ENCODE assay signal across 18 mouse cellular contexts in genomic region chr12:77527499-77527898, GRCm38 (mm10).
DNase-seq lines count a peak whose midpoint lies in the region; ATAC-seq and TF ChIP-seq lines count a peak whose summit lies in the region.
"Had no signal": no experiment of that assay in that cellular context is flagged by ENCODE, and none has a peak within 500 bp of the region (broad histone marks: within the 10 kb centered on the region; RNA-seq: fewer than 3 reads in every experiment).

No protein-coding gene starts in this region.

- H3K9me3 ChIP-seq in midbrain, postnatal 0 days (ENCODE audit: low read length): no peaks in the 10 kb centered on the region
- H3K9me3 ChIP-seq in midbrain, embryonic 11.5 days (ENCODE audit: control insufficient read depth, low read length): no peaks in the 10 kb centered on the region
- H3K9me3 ChIP-seq: embryonic facial prominence, embryonic 10.5 days; forebrain, embryonic 12.5 days; heart, embryonic 15.5 days; limb, embryonic 13.5 days; midbrain, embryonic 13.5 days had no signal

- no peak for TF ChIP-seq CTCF in midbrain, postnatal 0 days (IDR thresholded peaks at IDR 0.05)

- no peak overlapping the region for H3K4me3 ChIP-seq in midbrain, postnatal 0 days (ENCODE audit: low read depth, low read length)
- no peak overlapping the region for H3K4me3 ChIP-seq in midbrain, embryonic 11.5 days (ENCODE audit: low read depth, low read length)
- H3K4me3 ChIP-seq: embryonic facial prominence, embryonic 10.5 days; forebrain, embryonic 12.5 days; heart, embryonic 15.5 days; limb, embryonic 13.5 days; midbrain, embryonic 13.5 days had no signal

- H3K4me2 ChIP-seq in midbrain, postnatal 0 days (ENCODE audit: low read depth, low read length, poor library complexity, severe bottlenecking): no peak overlapping the region
- H3K4me2 ChIP-seq in midbrain, embryonic 11.5 days: no peak overlapping the region
- H3K4me2 ChIP-seq: forebrain, embryonic 12.5 days; heart, embryonic 15.5 days; limb, embryonic 13.5 days; midbrain, embryonic 13.5 days had no signal

- no peak overlapping the region for H3K9ac ChIP-seq in midbrain, postnatal 0 days (replicated peaks; ENCODE audit: low read length, poor library complexity, severe bottlenecking)
- H3K9ac ChIP-seq in midbrain, embryonic 11.5 days (ENCODE audit: low read length): no peak overlapping the region
- H3K9ac ChIP-seq: forebrain, embryonic 12.5 days; heart, embryonic 15.5 days; limb, embryonic 13.5 days; liver, embryonic 14.5 days; midbrain, embryonic 13.5 days had no signal

- H3K27ac ChIP-seq in midbrain, postnatal 0 days (ENCODE audit: low read depth, low read length): no peak overlapping the region
- H3K27ac ChIP-seq in midbrain, embryonic 11.5 days (ENCODE audit: low read depth, low read length): no peak overlapping the region
- H3K27ac ChIP-seq: embryonic facial prominence, embryonic 10.5 days; forebrain, embryonic 12.5 days; heart, embryonic 15.5 days; limb, embryonic 13.5 days; liver, embryonic 14.5 days; midbrain, embryonic 13.5 days had no signal

- 56% methylated on average over 1 of the region's 1 CpGs for WGBS in midbrain, postnatal 0 days
- 58% methylated on average over 1 of the region's 1 CpGs for WGBS in midbrain, embryonic 11.5 days

- no peaks in the 10 kb centered on the region for H3K27me3 ChIP-seq in midbrain, postnatal 0 days (ENCODE audit: insufficient read depth, low read length)
- no peaks in the 10 kb centered on the region for H3K27me3 ChIP-seq in midbrain, embryonic 11.5 days (ENCODE audit: control insufficient read depth, insufficient read depth, low read length)
- H3K27me3 ChIP-seq: forebrain, embryonic 12.5 days; heart, embryonic 15.5 days; limb, embryonic 13.5 days; midbrain, embryonic 13.5 days had no signal

- no peaks in the 10 kb centered on the region for H3K4me1 ChIP-seq in midbrain, postnatal 0 days (ENCODE audit: insufficient read depth, low read length)
- no peaks in the 10 kb centered on the region for H3K4me1 ChIP-seq in midbrain, embryonic 11.5 days (ENCODE audit: control insufficient read depth, insufficient read depth, low read length)
- H3K4me1 ChIP-seq: heart, embryonic 15.5 days; limb, embryonic 13.5 days had no signal

- no peaks in the 10 kb centered on the region for H3K36me3 ChIP-seq in midbrain, postnatal 0 days (ENCODE audit: insufficient read depth, low read length)
- H3K36me3 ChIP-seq in midbrain, embryonic 11.5 days (ENCODE audit: control insufficient read depth, insufficient read depth, low read length): no peaks in the 10 kb centered on the region
- H3K36me3 ChIP-seq: embryonic facial prominence, embryonic 10.5 days; forebrain, embryonic 12.5 days; heart, embryonic 15.5 days; limb, embryonic 13.5 days; midbrain, embryonic 13.5 days had no signal

- ATAC-seq in midbrain, postnatal 0 days (ENCODE audit: low FRiP score): no peak
- no peak for ATAC-seq in midbrain, embryonic 11.5 days (ENCODE audit: low FRiP score)
- ATAC-seq in megakaryocyte progenitor cell, adult 5-6 weeks (replicated peaks; ENCODE audit: poor library complexity): no peak
- ATAC-seq: midbrain, embryonic 13.5 days had no signal

- DNase-seq in kidney, adult 11 months: peak; percentile 8
- DNase-seq in kidney, adult 8-10 months: no peak
- DNase-seq in midbrain, postnatal 0 days (ENCODE audit: low spot score): peak; percentile 29
- no peak for DNase-seq in midbrain, embryonic 11.5 days (ENCODE audit: low spot score, missing footprints)
- peak; percentile 76 to 86 for DNase-seq in cerebellum, postnatal 10 days
- DNase-seq in kidney, postnatal 36 days: peak; percentile 3 to 16
- DNase-seq in liver: no peak
- DNase-seq: adrenal gland, postnatal 25 days; gastrocnemius, postnatal 10 days; spleen, adult 18-20 months; thymus, adult 2 months had no signal

Comparison
In these comparisons a context has a peak if more than half of its experiments do, and no peak if none do; other contexts are left out.
1. DNase-seq: peak in kidney, adult 11 months (single experiment), midbrain, postnatal 0 days (single experiment), cerebellum, postnatal 10 days (2 of 2) and kidney, postnatal 36 days (2 of 2); none in kidney, adult 8-10 months (0 of 2), midbrain, embryonic 11.5 days (single experiment) and liver (single experiment).